Mouse (Mus musculus) G1E (cell line): ENCODE data around the gene Med24. TPM values are rescaled to one million over a fixed set of nuclear protein-coding genes. Genes with fewer than 3 reads are reported as not detected.

ENCODE experiments used
- ATAC-seq: 2 replicates; pipeline ENCODE4 v1.8.0; 2016; ENCODE audit warnings: mild to moderate bottlenecking; ENCODE audit not compliant: insufficient number of reproducible peaks, poor library complexity, low FRiP score, severe bottlenecking; ENCODE audit errors: extremely low read depth
- DNase-seq: peaks from one replicate; pipeline ENCODE4 v3.0.0; 2012; ENCODE audit warnings: low spot score
- H3K27me3 ChIP-seq: 2 replicates; pipeline ENCODE4 v1.6.1; 2012; ENCODE audit warnings: mild to moderate bottlenecking, low read length, inconsistent platforms; ENCODE audit not compliant: insufficient read depth
- H3K36me3 ChIP-seq: replicated peaks from 2 replicates; pipeline ENCODE3; 2012; ENCODE audit warnings: mild to moderate bottlenecking, inconsistent platforms
- H3K4me1 ChIP-seq: 2 replicates; pipeline ENCODE4 v1.6.1; 2012; ENCODE audit warnings: low read depth, low read length, inconsistent platforms, mixed read lengths; ENCODE audit not compliant: insufficient read depth
- H3K4me3 ChIP-seq: 2 replicates; pipeline ENCODE4 v1.5.1; 2012; ENCODE audit warnings: low read depth, mild to moderate bottlenecking, inconsistent platforms, low read length, moderate library complexity, mixed read lengths
- H3K9me3 ChIP-seq: replicated peaks from 2 replicates; pipeline ENCODE4 v1.6.1; 2012; ENCODE audit warnings: inconsistent platforms
- CTCF ChIP-seq: IDR thresholded peaks from 2 replicates; pipeline ENCODE4 v1.5.1; 2012; ENCODE audit warnings: low read depth, low read length, inconsistent platforms, mixed read lengths
- GATA1 ChIP-seq: IDR thresholded peaks from 2 replicates; pipeline ENCODE4 v1.6.1; 2012; ENCODE audit warnings: borderline replicate concordance, low read length, inconsistent platforms, mixed read lengths
- GATA2 ChIP-seq: IDR thresholded peaks from 2 replicates; pipeline ENCODE4 v1.6.1; 2012; ENCODE audit warnings: low read depth, low read length, inconsistent platforms, borderline replicate concordance
- POLR2AphosphoS5 ChIP-seq: IDR thresholded peaks from 2 replicates; pipeline ENCODE4 v1.6.1; 2012; ENCODE audit warnings: low read depth, low read length, inconsistent platforms; ENCODE audit not compliant: insufficient replicate concordance
- TAL1 ChIP-seq: conservative IDR thresholded peaks from 2 replicates; pipeline ENCODE4 v1.6.1; 2012; ENCODE audit warnings: low read depth, low read length, inconsistent platforms, mixed read lengths
- polyA plus RNA-seq: library from polyadenylated mRNA; stranded (reverse); fragments of >175 nt; gene quantifications from 2 replicates; pipeline ENCODE4 v1.2.3, GENCODE M21; 2012
- total RNA-seq, 2 experiments: library from RNA; stranded (forward) in 1 of 2; stranded (reverse) in 1 of 2; fragments of 200-1000 nt in 1 of 2; fragments of >200 nt in 1 of 2; fragmentation: Nextera tagmentation in 1 of 2; gene quantifications; 2 replicates each; pipeline ENCODE4 v1.2.3; 2014 to 2017

Med24 gene
- total RNA-seq (2014; fragmentation: Nextera tagmentation) (55.8 and 95.6 TPM in 2 replicates), total RNA-seq (2017) (37.8 and 39.7 TPM in 2 replicates), polyA plus RNA-seq (83.8 and 109 TPM in 2 replicates)

DNA sequence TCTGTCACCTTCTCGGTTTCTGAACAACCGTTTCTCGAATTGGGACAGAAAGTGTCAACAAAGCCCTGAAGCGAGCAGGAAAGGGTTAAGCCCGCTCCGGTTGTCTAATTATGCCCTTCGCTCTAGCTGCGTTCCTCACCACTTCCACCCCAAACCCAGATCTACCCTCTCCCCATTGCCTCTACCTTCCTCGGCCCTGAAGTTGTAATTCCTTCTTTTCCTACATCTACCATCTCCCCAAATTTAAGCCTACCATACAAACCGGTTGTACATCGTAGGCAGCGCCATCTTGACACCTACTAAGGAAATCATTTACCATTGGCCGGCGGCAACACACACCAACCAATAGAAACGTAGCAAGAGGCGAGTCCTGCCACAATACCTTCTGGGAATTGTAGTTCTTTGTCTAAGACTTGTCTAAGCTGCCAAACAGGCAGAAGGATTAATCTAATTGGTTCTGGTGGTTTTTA is at the start of gene Med24:
TSS of gene Med24 (minus strand) at position 317 of the 470 bp plus-strand sequence.
- Histone ChIP-seq H3K9me3 (peaks cover 2% of the 10 kb centered on the region), H3K4me1 (peaks cover 26% of the 10 kb centered on the region), H3K4me3 (peak within 1 kb of the TSS; percentile 79), H3K27me3 (peaks cover 13% of the 10 kb centered on the region), H3K36me3 (peaks cover 39% of the 10 kb centered on the region)
- DNase-seq (peak; percentile 87), ATAC-seq (peak; percentile 98)
- TF ChIP-seq GATA1 (no peak), GATA2 (no peak)

DNA sequence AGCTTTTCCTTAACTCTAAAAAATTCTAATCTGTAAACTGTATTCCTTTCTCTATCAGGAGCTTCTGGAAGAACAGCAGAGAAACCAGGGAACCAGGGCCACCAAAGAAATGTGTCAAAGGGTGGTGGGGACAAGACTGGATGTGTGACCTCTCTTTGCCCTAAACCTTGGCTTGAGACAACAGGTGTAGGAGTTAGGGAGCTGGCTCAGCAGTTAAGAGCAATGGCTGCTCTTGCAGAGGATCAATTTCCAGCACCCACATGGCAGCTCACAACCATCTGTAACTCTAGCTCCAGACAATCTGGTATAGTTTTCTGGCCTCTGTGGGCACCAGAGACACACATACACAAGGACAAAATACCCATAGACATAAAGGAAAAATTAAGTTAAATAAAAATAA is 48.7 kb upstream of the Med24 start:
- DNase-seq = no peak
- no peaks in the 10 kb centered on the region for H3K36me3 ChIP-seq
- no peaks in the 10 kb centered on the region for H3K9me3 ChIP-seq
- TF ChIP-seq GATA2 (no peak), GATA1 (no peak), CTCF (no peak), POLR2AphosphoS5 (no peak), TAL1 (no peak)
- H3K27me3 ChIP-seq = no peaks in the 10 kb centered on the region
- no peak for ATAC-seq
- H3K4me3 ChIP-seq = no peak overlapping the region
- peaks cover 62% of the 10 kb centered on the region for H3K4me1 ChIP-seq

- ATAC-seq = no peak
- no peak for TF ChIP-seq CTCF
- TF ChIP-seq GATA2 = no peak
- no peak for TF ChIP-seq GATA1
- no peak for TF ChIP-seq TAL1
- no peak for TF ChIP-seq POLR2AphosphoS5
- Histone ChIP-seq H3K9me3 (no peaks in the 10 kb centered on the region), H3K4me3 (no peak overlapping the region), H3K4me1 (peaks cover 62% of the 10 kb centered on the region), H3K27me3 (no peaks in the 10 kb centered on the region), H3K36me3 (no peaks in the 10 kb centered on the region)
- DNase-seq = no peak
Measured at GRCm38 (mm10) chr11:98776843-98777590, 47.8 kb upstream of the Med24 start.

DNA sequence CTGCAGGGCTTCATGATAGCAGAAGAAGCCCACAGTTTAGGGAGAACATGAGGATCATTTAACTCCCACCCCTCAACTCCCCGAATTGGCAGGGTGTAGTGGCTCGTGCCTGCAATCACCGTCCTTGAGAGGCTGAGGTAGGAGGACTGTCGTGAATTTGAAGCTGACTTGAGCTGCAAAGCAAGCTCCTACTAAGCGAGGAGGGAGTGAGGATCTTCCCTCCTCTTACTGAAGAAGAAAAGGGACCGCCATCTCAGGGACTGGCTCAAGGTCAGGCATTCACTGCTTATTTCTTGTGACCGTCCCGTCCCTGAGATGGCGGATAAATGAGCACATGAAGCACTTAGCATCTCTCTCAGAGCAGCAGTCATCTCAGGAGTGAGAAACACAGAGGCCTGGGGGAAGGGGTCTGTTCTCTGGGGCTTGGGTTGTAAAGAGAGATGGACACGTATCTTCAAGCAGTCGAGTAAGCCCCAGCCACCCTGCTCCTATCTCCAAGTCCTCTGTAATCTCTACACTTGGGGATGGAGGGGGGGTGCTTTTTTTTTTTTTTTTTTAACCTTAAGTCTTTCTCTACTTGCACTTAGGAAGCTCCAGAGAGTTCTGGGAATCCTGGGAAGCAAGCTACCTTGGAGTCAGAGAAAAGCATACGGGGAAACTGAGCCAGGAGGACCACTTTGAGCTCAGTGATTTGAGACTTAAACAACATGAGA is 47.0 kb upstream of the Med24 start:
- no peaks in the 10 kb centered on the region for H3K9me3 ChIP-seq
- H3K27me3 ChIP-seq = no peaks in the 10 kb centered on the region
- H3K36me3 ChIP-seq = peaks cover 8% of the 10 kb centered on the region
- DNase-seq (no peak), ATAC-seq (no peak)
- no peak for TF ChIP-seq CTCF
- no peak for TF ChIP-seq TAL1
- no peak for TF ChIP-seq GATA2
- TF ChIP-seq POLR2AphosphoS5 = no peak
- TF ChIP-seq GATA1 = no peak
- no peak overlapping the region; the same call in 1 of the 2 replicates for H3K4me3 ChIP-seq
- H3K4me1 ChIP-seq = peaks cover 64% of the 10 kb centered on the region

DNA sequence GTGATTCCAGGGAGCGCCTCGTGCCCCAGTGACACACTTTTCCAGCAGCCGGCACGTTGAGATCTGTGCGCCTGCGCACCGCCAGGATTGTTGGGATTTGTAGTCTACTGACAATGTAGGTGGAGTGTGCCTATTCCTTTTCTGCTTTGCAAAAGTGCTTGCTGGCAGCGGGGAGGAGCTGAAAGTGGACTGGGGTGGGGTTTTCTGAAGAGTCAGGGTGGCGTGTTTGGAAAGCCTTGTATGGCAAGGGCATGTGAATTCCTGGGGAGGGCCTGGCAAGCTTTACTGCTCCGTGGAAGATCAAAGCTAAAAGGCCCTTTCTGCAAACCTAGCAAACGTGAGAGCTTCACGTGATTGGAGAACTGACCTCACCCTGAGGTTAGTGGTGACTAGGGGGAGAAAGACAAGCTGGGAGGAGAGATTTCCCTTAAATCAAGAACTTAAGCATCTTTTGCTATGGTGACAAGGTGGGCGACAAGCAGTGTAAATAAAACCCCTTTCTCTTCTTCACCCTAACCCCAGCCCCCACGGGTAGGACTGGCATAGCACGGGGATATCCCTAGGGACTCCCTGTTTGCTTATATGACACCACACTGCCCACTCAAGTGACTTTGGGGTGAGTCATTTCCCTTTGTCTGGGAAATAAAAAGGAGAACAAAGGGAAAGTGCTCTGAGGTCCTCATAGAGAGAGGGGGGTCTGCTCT is 46.3 kb upstream of the Med24 start:
- TF ChIP-seq POLR2AphosphoS5 = no peak
- no peak for TF ChIP-seq GATA2
- TF ChIP-seq CTCF = no peak
- no peak for TF ChIP-seq TAL1
- TF ChIP-seq GATA1 = no peak
- Histone ChIP-seq H3K4me1 (peaks cover 70% of the 10 kb centered on the region), H3K9me3 (no peaks in the 10 kb centered on the region), H3K4me3 (peak overlapping the region; percentile 61; the same call in 1 of the 2 replicates), H3K36me3 (peaks cover 15% of the 10 kb centered on the region), H3K27me3 (no peaks in the 10 kb centered on the region)
- 0 out of 2 replicates have a peak, but pooled peaks have one; percentile 24 for ATAC-seq
- no peak for DNase-seq

DNA sequence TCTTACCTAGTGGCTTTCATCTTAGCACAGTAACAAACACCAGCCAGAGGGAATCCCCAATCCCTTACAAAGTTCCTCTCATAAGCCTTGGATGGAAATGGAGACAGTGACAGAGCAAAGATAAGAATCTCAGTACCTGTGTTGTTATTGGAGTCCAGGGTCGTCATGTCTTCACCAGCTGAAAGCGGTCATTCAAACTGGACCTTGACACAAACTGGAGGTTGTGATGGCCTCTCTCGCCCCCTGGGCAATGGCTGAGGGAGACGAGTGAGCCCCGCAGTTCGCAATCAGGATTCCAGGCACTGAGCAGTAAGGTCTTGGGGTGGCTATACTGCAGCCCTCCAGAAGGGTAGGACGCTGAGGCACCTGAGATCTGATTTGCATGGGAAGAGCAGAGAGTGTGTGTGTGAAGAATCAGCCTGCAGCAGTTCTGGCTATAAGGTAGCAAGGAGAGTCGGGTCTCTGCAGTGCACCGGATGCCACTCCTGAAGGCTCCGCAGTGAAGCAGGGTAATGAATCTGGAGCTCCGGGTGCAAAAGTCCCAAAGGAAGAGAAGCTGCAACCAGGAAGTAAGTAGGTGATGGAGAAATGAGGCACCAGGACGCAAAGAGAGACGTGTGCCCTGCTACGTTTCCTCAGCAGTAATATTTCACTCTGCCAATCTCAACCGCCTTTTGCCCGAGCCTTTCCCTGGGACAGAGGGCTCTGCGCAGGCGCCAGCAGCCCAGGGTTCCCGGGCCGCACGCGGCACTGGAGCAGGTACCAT is 45.5 kb upstream of the Med24 start, which contains the start of gene Nr1d1:
TSS of gene Nr1d1 (minus strand) at position 752 of the 766 bp plus-strand sequence.
- no peaks in the 10 kb centered on the region; the same call in 1 of the 2 replicates for H3K27me3 ChIP-seq
- TF ChIP-seq TAL1 (no peak), GATA2 (no peak), CTCF (no peak), POLR2AphosphoS5 (no peak), GATA1 (no peak)
- peak within 1 kb of the TSS; percentile 64; the same call in 1 of the 2 replicates for H3K4me3 ChIP-seq
- DNase-seq (no peak), ATAC-seq (no peak)
- peaks cover 74% of the 10 kb centered on the region for H3K4me1 ChIP-seq
- H3K36me3 ChIP-seq = peaks cover 22% of the 10 kb centered on the region
- H3K9me3 ChIP-seq = no peaks in the 10 kb centered on the region
